Mouse (Mus musculus) effector memory CD4-positive, alpha-beta T cell, adult 5 months (primary cell): ENCODE measurements around the gene Nudcd3. TPM values are rescaled to one million over a fixed set of nuclear protein-coding genes. Genes with fewer than 3 reads are reported as not detected.

Experiments used
- polyA plus RNA-seq: library from polyadenylated mRNA; unstranded; fragments of 100-300 nt; shearing (Covaris generic); gene quantifications from one replicate; pipeline ENCODE4 v1.2.1, GENCODE M21; 2017

Nudcd3 gene
- 46.3 TPM for polyA plus RNA-seq

DNA sequence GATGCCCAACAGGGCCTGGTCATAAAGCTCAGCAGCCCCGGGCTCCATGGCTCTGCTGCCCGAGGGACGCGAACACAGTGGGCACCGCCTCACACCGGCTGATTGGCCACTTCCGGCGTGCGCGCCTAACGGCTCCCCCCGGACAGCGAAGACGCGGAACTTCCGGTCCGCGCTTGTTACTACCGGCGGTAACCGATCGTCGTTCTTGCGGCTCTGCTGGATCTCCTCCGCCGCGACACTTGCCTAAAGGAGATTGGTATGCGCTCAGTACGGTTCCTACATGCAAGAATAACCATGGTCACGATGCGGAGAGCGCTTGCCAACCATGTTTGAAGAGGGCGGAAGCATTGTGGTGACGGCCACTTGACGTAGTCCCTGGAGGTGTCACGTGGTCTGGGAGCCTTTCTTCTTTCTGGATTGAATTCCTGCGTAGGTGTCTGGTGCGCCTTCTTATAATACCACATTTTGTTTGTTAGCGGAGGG is at the start of gene Nudcd3:
TSS of gene Nudcd3 (minus strand) at position 329 of the 483 bp plus-strand sequence.

GRCm38 (mm10) chr11:6230012-6230411 is 29.8 kb upstream of the Nudcd3 start, which contains the start of gene Npc1l1:
Gene Npc1l1, minus strand, starts transcription at chr11:6230143.

GRCm38 (mm10) chr11:6199410-6200086 is 667 bp downstream of the Nudcd3 start, which contains the start of gene A730071L15Rik:
Gene A730071L15Rik, plus strand, starts transcription at chr11:6200029.

DNA sequence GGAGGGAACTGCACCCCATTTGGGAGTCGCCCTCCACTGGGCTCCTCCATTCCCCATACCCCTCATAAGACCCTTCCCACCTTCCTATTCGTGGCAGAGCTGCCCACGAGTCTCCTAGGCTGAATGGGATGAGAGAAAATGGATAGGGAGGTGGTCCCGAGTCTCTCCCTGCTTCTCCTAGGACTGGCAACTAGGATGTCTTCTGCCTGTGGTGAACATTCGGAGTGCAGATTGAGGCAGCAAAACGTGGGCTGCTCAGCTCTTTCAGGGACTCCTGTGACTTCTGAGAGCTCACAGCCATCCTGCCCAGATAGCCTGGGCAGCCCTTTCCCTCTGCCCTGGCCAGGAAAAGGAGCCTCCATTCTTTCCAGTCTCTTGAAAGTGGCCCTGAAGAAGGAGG is 134.0 kb downstream of the Nudcd3 start, which contains the start of gene Camk2b:
TSS of gene Camk2b (minus strand) at position 187 of the 400 bp plus-strand sequence.

Other genes with a start within 250 kb of the Nudcd3 start
- gene Ykt6, start 244.7 kb downstream of the Nudcd3 start, polyA plus RNA-seq, result 30.5 TPM
- gene Camk2b, start 134.1 kb downstream of the Nudcd3 start, polyA plus RNA-seq, result 4.8 TPM
- 0.35 TPM for gene A730071L15Rik, start 386 bp downstream of the Nudcd3 start, polyA plus RNA-seq
- gene Npc1l1, start 29.7 kb upstream of the Nudcd3 start, polyA plus RNA-seq, result not detected
- gene Ddx56, start 67.4 kb upstream of the Nudcd3 start, polyA plus RNA-seq, result 54.1 TPM
- 46.1 TPM for gene Tmed4, start 74.5 kb upstream of the Nudcd3 start, polyA plus RNA-seq
- 209 TPM for gene Ogdh, start 91.2 kb upstream of the Nudcd3 start, polyA plus RNA-seq
- 68.9 TPM for gene Zmiz2, start 188.7 kb upstream of the Nudcd3 start, polyA plus RNA-seq
- 3,883 TPM for gene Ppia, start 215.0 kb upstream of the Nudcd3 start, polyA plus RNA-seq
- gene H2afv, start 244.0 kb upstream of the Nudcd3 start, polyA plus RNA-seq, result 146 TPM